Mouse (Mus musculus): ENCODE data around the gene Coro2a. TPM values are rescaled to one million over a fixed set of nuclear protein-coding genes. Genes with fewer than 3 reads are reported as not detected.
"Not testable (repeated sequence)": the region's sequence is repeated elsewhere in the genome, so short reads cannot be mapped to it uniquely, and the experiment has no call there.

Coro2a gene
- polyA plus RNA-seq, 1 experiment from 2014 or later, result 5.0 TPM

GRCm38 (mm10) chr4:46585041-46585810 is 16.8 kb downstream of the Coro2a start:
- no peak overlapping the region for H3K9ac ChIP-seq (ENCODE audit: low read depth, low read length)
- H3K4me2 ChIP-seq (ENCODE audit: low read depth, low read length), result no peak overlapping the region
- no peak for DNase-seq (ENCODE audit: low spot score)
- H3K4me3 ChIP-seq (ENCODE audit: low read depth, low read length), result no peak overlapping the region
- 75% methylated on average over 13 of the region's 13 CpGs for WGBS
- H3K27ac ChIP-seq (replicated peaks; ENCODE audit: low read depth, low read length), result no peak overlapping the region
- H3K9me3 ChIP-seq (ENCODE audit: control insufficient read depth, low read length), result peaks cover 7% of the 10 kb centered on the region; the same call in 1 of the 2 replicates
- no peaks in the 10 kb centered on the region for H3K27me3 ChIP-seq (replicated peaks; ENCODE audit: control insufficient read depth, insufficient read depth, low read length)
- no peaks in the 10 kb centered on the region for H3K36me3 ChIP-seq (ENCODE audit: control insufficient read depth, insufficient read depth, low read length)
- no peaks in the 10 kb centered on the region for H3K4me1 ChIP-seq (ENCODE audit: control insufficient read depth, insufficient read depth, low read length)
- no peak for ATAC-seq (ENCODE audit: low read depth)

DNA sequence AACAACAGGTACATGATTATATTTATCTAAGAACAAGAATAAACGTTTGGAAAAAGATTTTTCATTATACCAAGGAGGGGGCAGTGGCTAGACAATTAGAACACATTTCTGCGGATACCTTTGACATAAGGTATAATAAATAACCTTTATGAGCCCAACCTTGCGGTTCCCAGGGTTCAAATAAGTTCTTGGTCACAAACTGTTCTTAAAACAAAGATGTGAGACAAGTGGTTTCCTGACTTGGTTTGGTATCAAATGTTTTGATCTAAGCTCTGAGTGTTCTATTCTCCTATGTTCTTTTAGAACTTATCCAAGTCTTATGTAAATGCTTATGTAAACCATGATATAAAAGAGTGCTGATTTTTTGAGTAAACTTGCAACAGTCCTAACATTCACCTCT is 17.5 kb downstream of the Coro2a start:
- 67% methylated on average over 3 of the region's 3 CpGs for WGBS
- H3K4me1 ChIP-seq (ENCODE audit: control insufficient read depth, insufficient read depth, low read length); H3K9ac ChIP-seq (ENCODE audit: low read depth, low read length); H3K9me3 ChIP-seq (ENCODE audit: control insufficient read depth, low read length); H3K4me2 ChIP-seq (ENCODE audit: low read depth, low read length); H3K27me3 ChIP-seq (replicated peaks; ENCODE audit: control insufficient read depth, insufficient read depth, low read length); DNase-seq (ENCODE audit: low spot score); ATAC-seq (ENCODE audit: low read depth); H3K36me3 ChIP-seq (ENCODE audit: control insufficient read depth, insufficient read depth, low read length); H3K4me3 ChIP-seq (ENCODE audit: low read depth, low read length); H3K27ac ChIP-seq (replicated peaks; ENCODE audit: low read depth, low read length): not testable (repeated sequence)

- H3K27me3 ChIP-seq (replicated peaks; ENCODE audit: control insufficient read depth, insufficient read depth, low read length); H3K4me2 ChIP-seq (ENCODE audit: low read depth, low read length); H3K9ac ChIP-seq (ENCODE audit: low read depth, low read length); H3K9me3 ChIP-seq (ENCODE audit: control insufficient read depth, low read length); H3K27ac ChIP-seq (replicated peaks; ENCODE audit: low read depth, low read length); DNase-seq (ENCODE audit: low spot score); H3K4me3 ChIP-seq (ENCODE audit: low read depth, low read length); H3K36me3 ChIP-seq (ENCODE audit: control insufficient read depth, insufficient read depth, low read length); H3K4me1 ChIP-seq (ENCODE audit: control insufficient read depth, insufficient read depth, low read length); ATAC-seq (ENCODE audit: low read depth): not testable (repeated sequence)
- 75% methylated on average over 2 of the region's 6 CpGs for WGBS
Measured at GRCm38 (mm10) chr4:46584084-46584483, 17.9 kb downstream of the Coro2a start.

GRCm38 (mm10) chr4:46582024-46582423 is 20.0 kb downstream of the Coro2a start:
- 82% methylated on average over 9 of the region's 9 CpGs for WGBS
- ATAC-seq (ENCODE audit: low read depth), result not testable (repeated sequence)

DNA sequence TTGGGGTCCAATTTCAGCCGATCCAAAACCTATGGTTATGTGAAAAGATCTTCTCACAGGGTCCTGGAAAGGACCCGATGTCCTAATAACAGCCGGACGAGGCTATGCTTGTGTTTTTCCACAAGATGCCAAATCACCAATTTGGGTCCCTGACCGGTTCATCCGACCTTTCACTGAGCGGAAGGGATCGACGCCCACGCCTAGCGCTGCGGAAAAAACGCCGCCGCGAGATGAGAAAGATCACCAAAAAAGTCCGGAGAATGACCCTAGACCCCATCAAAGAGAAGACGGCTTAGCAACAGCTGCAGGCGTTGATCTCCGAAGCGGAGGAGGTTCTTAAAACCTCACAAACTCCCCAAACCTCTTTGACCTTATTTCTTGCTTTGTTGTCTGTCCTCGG is 20.4 kb downstream of the Coro2a start:
- not testable (repeated sequence) for H3K4me1 ChIP-seq (ENCODE audit: control insufficient read depth, insufficient read depth, low read length); H3K9ac ChIP-seq (ENCODE audit: low read depth, low read length); ATAC-seq (ENCODE audit: low read depth); H3K9me3 ChIP-seq (ENCODE audit: control insufficient read depth, low read length); H3K27ac ChIP-seq (replicated peaks; ENCODE audit: low read depth, low read length); H3K4me2 ChIP-seq (ENCODE audit: low read depth, low read length); H3K4me3 ChIP-seq (ENCODE audit: low read depth, low read length); DNase-seq (ENCODE audit: low spot score); H3K36me3 ChIP-seq (ENCODE audit: control insufficient read depth, insufficient read depth, low read length); H3K27me3 ChIP-seq (replicated peaks; ENCODE audit: control insufficient read depth, insufficient read depth, low read length)
- 92% methylated on average over 22 of the region's 22 CpGs for WGBS

More at GRCm38 (mm10) chr4:46582024-46582423, 20.0 kb downstream of the Coro2a start:
- not testable (repeated sequence) for H3K27me3 ChIP-seq (replicated peaks; ENCODE audit: control insufficient read depth, insufficient read depth, low read length); H3K36me3 ChIP-seq (ENCODE audit: control insufficient read depth, insufficient read depth, low read length); H3K9me3 ChIP-seq (ENCODE audit: control insufficient read depth, low read length); H3K27ac ChIP-seq (replicated peaks; ENCODE audit: low read depth, low read length); DNase-seq (ENCODE audit: low spot score); H3K4me2 ChIP-seq (ENCODE audit: low read depth, low read length); H3K9ac ChIP-seq (ENCODE audit: low read depth, low read length); H3K4me3 ChIP-seq (ENCODE audit: low read depth, low read length); H3K4me1 ChIP-seq (ENCODE audit: control insufficient read depth, insufficient read depth, low read length)

DNA sequence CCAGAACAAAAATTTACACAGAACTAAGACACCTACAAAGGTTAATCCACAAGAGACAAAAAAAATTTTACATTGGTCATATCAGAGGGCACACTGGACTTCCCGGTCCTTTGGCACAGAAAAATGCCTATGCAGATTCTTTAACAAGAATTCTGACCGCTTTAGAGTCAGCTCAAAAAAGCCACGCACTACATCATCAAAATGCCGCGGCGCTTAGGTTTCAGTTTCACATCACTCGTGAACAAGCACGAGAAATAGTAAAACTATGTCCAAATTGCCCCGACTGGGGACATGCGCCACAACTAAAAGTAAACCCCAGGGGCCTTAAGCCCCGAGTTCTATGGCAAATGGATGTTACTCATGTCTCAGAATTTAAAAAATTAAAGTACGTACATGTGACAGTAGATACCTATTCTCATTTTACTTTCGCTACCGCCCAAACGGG is 21.2 kb downstream of the Coro2a start:
- ATAC-seq (ENCODE audit: low read depth); H3K4me3 ChIP-seq (ENCODE audit: low read depth, low read length); H3K4me2 ChIP-seq (ENCODE audit: low read depth, low read length); H3K9ac ChIP-seq (ENCODE audit: low read depth, low read length); DNase-seq (ENCODE audit: low spot score); H3K4me1 ChIP-seq (ENCODE audit: control insufficient read depth, insufficient read depth, low read length); H3K27ac ChIP-seq (replicated peaks; ENCODE audit: low read depth, low read length); H3K27me3 ChIP-seq (replicated peaks; ENCODE audit: control insufficient read depth, insufficient read depth, low read length); H3K36me3 ChIP-seq (ENCODE audit: control insufficient read depth, insufficient read depth, low read length): not testable (repeated sequence)
- WGBS, result 91% methylated on average over 15 of the region's 15 CpGs
- H3K9me3 ChIP-seq (ENCODE audit: control insufficient read depth, low read length), result peaks cover 11% of the 10 kb centered on the region; the same call in 1 of the 2 replicates

DNA sequence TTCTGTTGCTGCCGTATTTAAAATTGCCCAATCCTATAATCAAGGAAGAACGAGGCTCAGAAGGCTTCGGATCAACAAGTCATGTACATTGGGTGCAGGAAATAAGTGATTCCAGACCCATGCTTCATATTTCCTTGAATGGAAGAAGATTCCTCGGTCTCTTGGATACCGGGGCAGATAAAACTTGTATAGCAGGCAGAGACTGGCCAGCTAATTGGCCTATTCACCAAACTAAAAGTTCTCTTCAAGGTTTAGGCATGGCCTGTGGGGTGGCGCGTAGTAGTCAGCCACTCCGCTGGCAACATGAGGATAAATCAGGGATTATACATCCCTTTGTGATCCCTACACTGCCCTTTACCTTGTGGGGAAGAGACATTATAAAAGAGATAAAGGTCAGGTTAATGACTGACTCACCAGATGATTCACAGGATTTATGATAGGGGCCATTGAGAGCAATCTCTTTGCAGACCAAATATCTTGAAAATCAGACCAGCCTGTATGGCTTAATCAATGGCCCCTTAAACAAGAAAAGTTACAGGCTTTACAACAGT is 23.1 kb downstream of the Coro2a start:
- not testable (repeated sequence) for ATAC-seq (ENCODE audit: low read depth); H3K4me1 ChIP-seq (ENCODE audit: control insufficient read depth, insufficient read depth, low read length); H3K36me3 ChIP-seq (ENCODE audit: control insufficient read depth, insufficient read depth, low read length); H3K27ac ChIP-seq (replicated peaks; ENCODE audit: low read depth, low read length); H3K4me3 ChIP-seq (ENCODE audit: low read depth, low read length); H3K9ac ChIP-seq (ENCODE audit: low read depth, low read length); DNase-seq (ENCODE audit: low spot score); H3K27me3 ChIP-seq (replicated peaks; ENCODE audit: control insufficient read depth, insufficient read depth, low read length); H3K4me2 ChIP-seq (ENCODE audit: low read depth, low read length)
- peaks cover 11% of the 10 kb centered on the region; the same call in 1 of the 2 replicates for H3K9me3 ChIP-seq (ENCODE audit: control insufficient read depth, low read length)
- 85% methylated on average over 8 of the region's 8 CpGs for WGBS

DNA sequence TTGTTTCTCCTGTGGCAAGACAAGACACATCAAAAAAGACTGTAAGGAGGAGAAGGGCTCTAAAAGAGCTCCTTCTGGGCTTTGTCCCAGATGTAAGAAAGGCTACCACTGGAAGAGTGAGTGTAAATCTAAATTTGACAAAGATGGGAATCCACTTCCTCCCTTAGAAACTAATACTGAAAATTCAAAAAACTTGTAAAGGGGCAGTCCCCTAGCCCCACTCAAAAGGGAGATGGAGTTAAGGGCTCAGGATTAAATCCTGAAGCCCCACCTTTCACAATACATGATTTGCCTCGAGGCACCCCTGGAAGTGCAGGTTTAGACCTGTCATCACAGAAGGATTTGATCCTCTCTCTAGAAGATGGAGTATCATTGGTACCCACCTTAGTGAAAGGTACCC is 23.8 kb downstream of the Coro2a start:
- H3K4me1 ChIP-seq (ENCODE audit: control insufficient read depth, insufficient read depth, low read length), result no peaks in the 10 kb centered on the region
- H3K4me2 ChIP-seq (ENCODE audit: low read depth, low read length), result no peak overlapping the region
- H3K27me3 ChIP-seq (replicated peaks; ENCODE audit: control insufficient read depth, insufficient read depth, low read length), result no peaks in the 10 kb centered on the region
- ATAC-seq (ENCODE audit: low read depth) (no peak), DNase-seq (ENCODE audit: low spot score) (no peak)
- WGBS, result 50% methylated on average over 1 of the region's 1 CpGs
- no peak overlapping the region for H3K4me3 ChIP-seq (ENCODE audit: low read depth, low read length)
- no peaks in the 10 kb centered on the region for H3K36me3 ChIP-seq (ENCODE audit: control insufficient read depth, insufficient read depth, low read length)
- no peak overlapping the region for H3K9ac ChIP-seq (ENCODE audit: low read depth, low read length)
- H3K9me3 ChIP-seq (ENCODE audit: control insufficient read depth, low read length), result peaks cover 11% of the 10 kb centered on the region; the same call in 1 of the 2 replicates
- H3K27ac ChIP-seq (replicated peaks; ENCODE audit: low read depth, low read length), result no peak overlapping the region

Data from embryonic facial prominence, embryonic 14.5 days (tissue).